Mouse (Mus musculus): ENCODE data around the gene Mlf2. TPM values are rescaled to one million over a fixed set of nuclear protein-coding genes. Genes with fewer than 3 reads are reported as not detected.
"Not testable (repeated sequence)": the region's sequence is repeated elsewhere in the genome, so short reads cannot be mapped to it uniquely, and the experiment has no call there.

The Mlf2 gene
- 351 and 362 TPM in 2 replicates for polyA plus RNA-seq (2015; fragmentation: Nextera tagmentation; extraction: Ambion mirVana)

DNA sequence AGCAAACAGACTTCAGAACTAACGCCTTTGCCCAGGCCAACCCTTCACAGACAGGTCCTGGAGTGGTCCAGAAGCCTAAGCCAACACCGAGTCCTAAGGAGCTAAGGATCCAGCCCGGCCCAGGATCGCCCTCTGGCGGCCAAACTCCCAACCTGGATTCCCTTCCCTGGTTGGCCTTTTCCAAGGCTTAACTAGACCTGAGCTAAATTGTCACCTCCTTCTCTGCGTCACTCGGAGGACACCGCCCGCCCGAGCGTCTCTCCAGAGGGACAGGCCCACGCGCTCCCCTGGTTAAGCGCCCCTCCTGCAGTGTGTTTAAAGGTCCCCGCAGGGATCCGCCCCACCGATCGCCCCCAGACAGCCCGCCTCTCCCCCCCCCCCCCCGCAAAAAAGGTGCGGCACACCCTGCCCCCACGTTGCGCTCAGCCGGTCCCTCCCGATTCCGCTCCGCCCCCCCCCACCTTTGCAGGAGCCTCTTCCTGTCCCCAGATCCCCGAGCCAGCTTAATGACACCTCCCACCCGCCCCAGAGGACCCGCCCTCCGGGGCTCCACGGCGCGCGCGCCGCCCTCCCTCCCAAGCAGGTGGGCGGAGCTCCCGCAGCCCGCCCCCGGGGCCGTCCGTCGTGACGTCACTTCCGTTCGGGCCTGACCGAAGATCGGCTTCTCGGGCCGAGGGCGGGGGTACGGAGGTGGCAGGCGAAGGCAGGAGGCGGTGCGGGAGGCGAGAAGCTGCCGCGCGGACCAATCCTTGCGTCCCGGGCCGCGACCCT lies at the start of gene Mlf2:
Mlf2 (plus strand) TSS at position 633 of the 771 bp plus-strand sequence.
- Histone ChIP-seq H3K36me3 (peaks cover 18% of the 10 kb centered on the region; the same call in 1 of the 2 replicates), H3K27me3 (replicated peaks) (no peaks in the 10 kb centered on the region), H3K9ac (peak within 1 kb of the TSS; percentile 93), H3K9me3 (no peaks in the 10 kb centered on the region), H3K27ac (peak within 1 kb of the TSS; percentile 94), H3K4me2 (peak within 1 kb of the TSS; percentile 73), H3K4me1 (peaks cover 18% of the 10 kb centered on the region), H3K4me3 (replicated peaks) (peak within 1 kb of the TSS; percentile 92)
- WGBS: under 1% methylated on average over 53 of the region's 64 CpGs
- peak; percentile 94 for ATAC-seq (ENCODE audit: insufficient read depth, low FRiP score, low read depth)

DNA sequence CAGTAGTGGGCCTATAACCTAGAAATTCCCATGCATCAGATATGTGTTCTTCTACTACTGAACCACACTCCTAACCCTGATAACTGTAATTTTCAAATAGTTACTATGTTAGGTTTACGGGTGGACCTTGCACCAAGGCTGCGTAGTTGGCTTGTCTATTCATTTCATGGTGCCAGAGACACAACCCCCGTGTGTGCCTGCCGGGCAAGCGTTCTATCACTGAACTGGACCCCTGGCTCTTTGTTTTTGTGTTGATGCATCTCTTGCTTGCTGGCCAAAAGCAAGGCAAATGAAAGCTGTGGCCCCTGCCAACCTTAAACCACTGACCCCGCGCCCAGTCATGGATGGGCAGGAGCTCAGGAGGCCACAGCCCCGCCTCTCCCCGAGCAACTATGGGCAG lies 49.4 kb upstream of the Mlf2 start:
- Histone ChIP-seq H3K27ac (no peak overlapping the region), H3K36me3 (no peaks in the 10 kb centered on the region), H3K9me3 (no peaks in the 10 kb centered on the region), H3K4me1 (no peaks in the 10 kb centered on the region), H3K4me3 (replicated peaks) (no peak overlapping the region), H3K27me3 (replicated peaks) (no peaks in the 10 kb centered on the region), H3K9ac (no peak overlapping the region), H3K4me2 (no peak overlapping the region)
- WGBS: 91% methylated on average over 9 of the region's 9 CpGs
- no peak for ATAC-seq (ENCODE audit: insufficient read depth, low FRiP score, low read depth)

DNA sequence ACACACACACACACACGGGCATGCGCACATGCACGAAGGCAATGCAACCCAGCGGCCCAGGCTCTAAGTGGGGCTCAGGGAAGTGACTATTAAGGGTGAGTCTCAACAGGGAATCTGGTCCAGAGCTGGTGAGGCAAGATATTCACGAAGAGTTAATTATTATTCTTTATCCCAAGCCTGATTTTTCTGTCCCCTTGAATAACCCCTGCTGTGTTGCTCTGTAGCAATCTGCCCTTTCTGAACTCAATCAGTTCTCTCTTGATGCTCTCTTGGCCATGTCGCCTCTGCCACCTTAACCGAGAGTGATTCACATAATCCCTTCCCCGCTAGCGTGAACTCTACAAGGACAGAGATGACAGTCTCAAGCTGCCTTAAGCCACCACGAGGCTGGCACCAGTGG lies 47.8 kb upstream of the Mlf2 start:
- no peaks in the 10 kb centered on the region for H3K4me1 ChIP-seq
- no peaks in the 10 kb centered on the region for H3K36me3 ChIP-seq
- no peak overlapping the region for H3K27ac ChIP-seq
- no peaks in the 10 kb centered on the region for H3K27me3 ChIP-seq (replicated peaks)
- 80% methylated on average over 10 of the region's 10 CpGs for WGBS
- H3K4me3 ChIP-seq (replicated peaks): no peak overlapping the region
- ATAC-seq (ENCODE audit: insufficient read depth, low FRiP score, low read depth): no peak
- H3K9me3 ChIP-seq: no peaks in the 10 kb centered on the region
- H3K4me2 ChIP-seq: no peak overlapping the region
- no peak overlapping the region for H3K9ac ChIP-seq

- Histone ChIP-seq H3K4me2 (no peak overlapping the region), H3K36me3 (no peaks in the 10 kb centered on the region), H3K9ac (no peak overlapping the region), H3K4me3 (replicated peaks) (no peak overlapping the region), H3K4me1 (no peaks in the 10 kb centered on the region), H3K9me3 (no peaks in the 10 kb centered on the region), H3K27ac (no peak overlapping the region), H3K27me3 (replicated peaks) (no peaks in the 10 kb centered on the region)
- ATAC-seq (ENCODE audit: insufficient read depth, low FRiP score, low read depth): no peak
- 72% methylated on average over 10 of the region's 10 CpGs for WGBS
Observed at GRCm38 (mm10) chr6:124884714-124885500, 46.3 kb upstream of the Mlf2 start.

DNA sequence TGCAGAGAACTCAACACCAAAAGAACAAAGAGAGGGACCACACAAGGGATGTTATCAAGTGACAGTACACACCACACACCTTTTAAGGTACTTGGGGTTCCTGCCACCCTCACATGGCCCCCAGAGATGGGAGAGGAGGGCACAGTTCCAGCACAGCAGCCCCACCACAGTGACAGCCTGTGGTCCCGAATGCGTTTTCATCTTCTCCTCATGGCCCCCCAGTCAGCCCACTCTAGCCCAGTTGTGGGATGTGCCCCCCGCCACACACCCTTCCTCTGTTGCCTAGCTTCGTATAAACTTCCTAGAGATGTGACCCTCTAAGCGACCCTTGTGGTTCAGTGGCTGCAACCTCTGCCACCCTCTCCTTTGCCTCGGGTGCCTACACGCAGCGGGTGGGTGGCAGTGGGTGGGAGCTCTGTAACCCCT lies 45.2 kb upstream of the Mlf2 start:
- H3K4me2 ChIP-seq: no peak overlapping the region
- no peaks in the 10 kb centered on the region for H3K27me3 ChIP-seq (replicated peaks)
- no peak overlapping the region for H3K9ac ChIP-seq
- no peaks in the 10 kb centered on the region for H3K9me3 ChIP-seq
- 85% methylated on average over 8 of the region's 8 CpGs for WGBS
- no peaks in the 10 kb centered on the region for H3K4me1 ChIP-seq
- ATAC-seq (ENCODE audit: insufficient read depth, low FRiP score, low read depth): no peak
- H3K4me3 ChIP-seq (replicated peaks): no peak overlapping the region
- H3K36me3 ChIP-seq: no peaks in the 10 kb centered on the region
- H3K27ac ChIP-seq: no peak overlapping the region

- WGBS: 71% methylated on average over 9 of the region's 9 CpGs
- Histone ChIP-seq H3K4me3 (replicated peaks) (no peak within 1 kb of the TSS), H3K4me2 (no peak within 1 kb of the TSS), H3K9me3 (no peaks in the 10 kb centered on the region), H3K27ac (no peak within 1 kb of the TSS), H3K9ac (no peak within 1 kb of the TSS), H3K36me3 (no peaks in the 10 kb centered on the region), H3K27me3 (replicated peaks) (no peaks in the 10 kb centered on the region), H3K4me1 (no peaks in the 10 kb centered on the region)
- no peak for ATAC-seq (ENCODE audit: insufficient read depth, low FRiP score, low read depth)
Observed at GRCm38 (mm10) chr6:124887986-124888385, 43.2 kb upstream of the Mlf2 start, which contains the start of gene Cd4. Cd4 (minus strand) TSS chr6:124888221.

DNA sequence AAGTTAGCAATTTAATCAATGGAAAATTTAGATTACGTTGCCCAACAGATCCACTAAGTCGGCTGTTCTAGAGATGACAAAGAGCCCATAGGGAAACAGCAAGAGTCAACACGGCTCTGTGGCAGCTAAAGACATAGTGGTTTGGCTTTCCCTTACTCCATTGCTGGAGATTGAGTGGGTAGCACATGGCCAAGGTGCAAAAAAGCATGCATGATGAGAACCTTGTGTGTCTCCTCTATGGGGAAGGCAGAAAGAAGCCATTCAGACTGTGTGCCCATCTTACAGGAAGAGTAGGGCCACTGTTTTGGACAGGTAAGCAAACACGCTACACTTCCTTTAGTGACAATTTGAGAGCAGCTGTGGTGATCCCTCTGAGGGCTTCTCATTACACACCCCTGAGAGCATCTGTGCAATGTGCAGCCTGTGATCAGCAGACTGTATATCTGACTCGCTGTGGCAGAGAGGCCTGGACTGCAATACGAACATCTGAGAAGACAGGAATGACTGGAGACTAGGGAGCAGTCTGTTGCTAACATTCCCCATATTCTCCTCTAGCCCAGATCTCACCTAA lies 42.5 kb upstream of the Mlf2 start:
- H3K27ac ChIP-seq: no peak overlapping the region
- no peak overlapping the region for H3K4me2 ChIP-seq
- no peaks in the 10 kb centered on the region for H3K36me3 ChIP-seq
- 84% methylated on average over 6 of the region's 6 CpGs for WGBS
- ATAC-seq (ENCODE audit: insufficient read depth, low FRiP score, low read depth): no peak
- no peaks in the 10 kb centered on the region for H3K4me1 ChIP-seq
- H3K4me3 ChIP-seq (replicated peaks): no peak overlapping the region
- no peaks in the 10 kb centered on the region for H3K9me3 ChIP-seq
- H3K9ac ChIP-seq: no peak overlapping the region
- H3K27me3 ChIP-seq (replicated peaks): no peaks in the 10 kb centered on the region

DNA sequence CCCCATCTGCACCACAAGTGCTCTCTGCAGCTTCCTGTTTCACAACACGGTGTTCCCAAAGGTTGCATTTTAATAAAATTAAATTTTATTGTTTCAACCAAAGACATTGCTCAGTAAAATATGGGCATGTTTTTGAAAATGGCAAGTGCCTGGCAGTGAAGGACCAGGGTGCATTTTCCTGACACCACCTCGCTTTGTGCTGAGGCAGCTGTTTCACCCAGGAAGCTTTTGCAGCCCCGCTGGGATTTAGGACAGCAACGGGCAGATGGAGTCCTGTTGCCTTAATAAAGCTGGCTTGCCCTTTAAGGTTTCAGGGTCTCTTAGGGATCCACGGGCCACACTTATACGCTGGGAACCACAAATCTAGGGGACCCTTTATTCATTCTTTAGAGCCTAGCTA lies 40.2 kb upstream of the Mlf2 start:
- H3K9me3 ChIP-seq: no peaks in the 10 kb centered on the region
- H3K36me3 ChIP-seq: no peaks in the 10 kb centered on the region
- ATAC-seq (ENCODE audit: insufficient read depth, low FRiP score, low read depth): no peak
- no peaks in the 10 kb centered on the region for H3K27me3 ChIP-seq (replicated peaks)
- H3K4me1 ChIP-seq: no peaks in the 10 kb centered on the region
- H3K9ac ChIP-seq: no peak overlapping the region
- H3K4me2 ChIP-seq: no peak overlapping the region
- no peak overlapping the region for H3K27ac ChIP-seq
- WGBS: 63% methylated on average over 6 of the region's 6 CpGs
- H3K4me3 ChIP-seq (replicated peaks): no peak overlapping the region

DNA sequence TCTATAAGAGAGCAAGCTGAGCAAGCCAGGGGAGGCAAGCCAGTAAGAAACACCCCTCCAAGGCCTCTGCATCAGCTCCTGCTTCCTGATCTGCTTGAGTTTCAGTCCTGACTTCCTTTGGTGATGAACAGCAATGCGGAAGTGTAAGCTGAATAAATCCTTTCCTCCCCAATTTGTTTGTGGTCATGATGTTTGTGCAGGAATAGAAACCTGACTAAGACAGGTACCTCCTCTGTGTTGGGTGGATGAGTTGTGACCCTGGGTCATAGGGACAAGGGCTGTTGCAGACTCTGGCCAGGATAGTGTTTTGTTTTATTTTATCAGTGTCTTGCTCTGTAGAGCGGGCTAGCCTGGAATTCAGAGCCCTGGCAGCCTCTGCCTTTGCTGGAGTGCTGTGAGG lies 37.1 kb upstream of the Mlf2 start:
- H3K9ac ChIP-seq; ATAC-seq (ENCODE audit: insufficient read depth, low FRiP score, low read depth); H3K27me3 ChIP-seq (replicated peaks); H3K27ac ChIP-seq; H3K4me2 ChIP-seq; H3K4me3 ChIP-seq (replicated peaks); H3K9me3 ChIP-seq; H3K4me1 ChIP-seq; H3K36me3 ChIP-seq: not testable (repeated sequence)
- WGBS: 88% methylated on average over 2 of the region's 2 CpGs

- no peak overlapping the region for H3K9ac ChIP-seq
- H3K36me3 ChIP-seq: no peaks in the 10 kb centered on the region
- no peaks in the 10 kb centered on the region for H3K9me3 ChIP-seq
- H3K4me3 ChIP-seq (replicated peaks): no peak overlapping the region
- H3K4me2 ChIP-seq: no peak overlapping the region
- no peak overlapping the region for H3K27ac ChIP-seq
- 32% methylated on average over 3 of the region's 3 CpGs for WGBS
- ATAC-seq (ENCODE audit: insufficient read depth, low FRiP score, low read depth): no peak
- no peaks in the 10 kb centered on the region for H3K4me1 ChIP-seq
- H3K27me3 ChIP-seq (replicated peaks): no peaks in the 10 kb centered on the region
Observed at GRCm38 (mm10) chr6:124898359-124898758, 32.8 kb upstream of the Mlf2 start.

GRCm38 (mm10) chr6:124900056-124900800 lies 31.0 kb upstream of the Mlf2 start:
- no peak overlapping the region for H3K9ac ChIP-seq
- H3K4me3 ChIP-seq (replicated peaks): no peak overlapping the region
- peaks cover 6% of the 10 kb centered on the region; the same call in 1 of the 2 replicates for H3K4me1 ChIP-seq
- H3K27ac ChIP-seq: no peak overlapping the region
- no peaks in the 10 kb centered on the region for H3K9me3 ChIP-seq
- no peaks in the 10 kb centered on the region for H3K36me3 ChIP-seq
- ATAC-seq (ENCODE audit: insufficient read depth, low FRiP score, low read depth): no peak
- no peak overlapping the region for H3K4me2 ChIP-seq
- no peaks in the 10 kb centered on the region for H3K27me3 ChIP-seq (replicated peaks)
- WGBS: 59% methylated on average over 8 of the region's 8 CpGs
